Mouse (Mus musculus): ENCODE data around the gene Palm3. TPM values are rescaled to one million over a fixed set of nuclear protein-coding genes. Genes with fewer than 3 reads are reported as not detected.
A peak's percentile ranks its signal among the peaks of the same experiment; 100 is the strongest.

Palm3 gene
- total and polyA plus RNA-seq, 3 experiments, result 0.13 to 0.77 (median 0.16) TPM

DNA sequence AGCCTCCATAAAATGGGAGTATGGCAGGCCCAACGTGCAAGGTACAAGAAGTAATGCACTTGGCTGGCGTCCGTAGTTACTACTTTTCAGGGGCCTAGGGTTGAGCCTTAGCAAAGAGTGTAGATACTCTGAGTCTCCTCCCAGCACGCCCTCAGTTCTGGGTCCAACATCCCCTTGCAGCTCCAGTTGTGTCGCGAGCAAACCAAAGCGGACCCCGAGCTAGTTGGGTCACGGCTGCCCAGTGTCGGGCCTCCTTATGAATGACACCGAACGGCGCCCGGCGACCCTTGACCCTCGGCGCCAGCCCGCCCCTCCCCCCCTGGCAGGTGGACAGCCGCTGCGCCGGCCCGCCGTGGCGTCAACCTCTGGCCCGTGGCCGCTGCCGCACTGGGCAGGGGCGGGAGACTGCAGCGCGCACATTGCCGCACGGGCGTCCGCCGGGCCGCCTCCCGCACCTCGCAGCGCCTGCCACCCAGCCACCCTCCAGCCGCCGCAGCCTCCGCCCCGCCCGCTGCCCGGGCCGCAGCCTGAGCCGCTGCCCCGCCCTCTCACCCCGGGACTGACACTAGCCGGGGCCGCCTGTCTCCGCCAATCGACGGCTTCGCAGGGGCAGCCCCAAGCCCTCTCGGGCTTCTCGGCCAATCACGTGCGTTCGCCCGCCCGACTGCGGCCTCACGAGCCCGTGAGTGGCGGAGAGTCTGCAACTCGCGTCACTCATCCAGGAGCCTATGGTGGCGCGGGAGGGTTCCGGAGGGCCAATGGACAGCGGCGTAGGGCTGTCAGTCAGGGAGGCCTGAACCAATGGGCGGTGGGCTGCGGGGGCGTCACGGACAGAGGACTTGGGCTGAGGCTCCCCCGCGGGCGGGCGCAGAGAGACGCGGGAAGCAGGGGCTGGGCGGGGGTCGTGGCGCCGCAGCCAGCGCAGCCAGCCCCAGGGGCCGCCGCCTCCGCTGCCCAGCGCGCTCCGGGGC, 48.8 kb upstream of the Palm3 start, which contains the start of gene Prkaca:
Gene Prkaca, plus strand, starts transcription at position 844 of the 971 bp plus-strand sequence.
- 0 out of 2 replicates have a peak, but pooled peaks have one; percentile 51 for TF ChIP-seq NRF1 (IDR thresholded peaks at IDR 0.05; ENCODE audit: low read depth, low read length)
- no peak for TF ChIP-seq RAD21 (IDR thresholded peaks at IDR 0.05; ENCODE audit: low read depth, low read length)
- peak; percentile 48; the same call in 1 of the 2 replicates for TF ChIP-seq POLR2A (IDR thresholded peaks at IDR 0.05; ENCODE audit: low read depth, low read length)
- TF ChIP-seq HCFC1 (IDR thresholded peaks at IDR 0.05; ENCODE audit: low read depth, low read length), result peak; percentile 50; the same call in 1 of the 2 replicates
- peak; percentile 96 for TF ChIP-seq CHD2 (IDR thresholded peaks at IDR 0.05; ENCODE audit: low read length)
- 0 out of 2 replicates have a peak, but pooled peaks have one; percentile 18 for TF ChIP-seq SIN3A (IDR thresholded peaks at IDR 0.05; ENCODE audit: low read length)
- TF ChIP-seq KAT2A (IDR thresholded peaks at IDR 0.05; ENCODE audit: insufficient replicate concordance, low read length), result no peak
- no peak for TF ChIP-seq RCOR1 (conservative IDR thresholded peaks at IDR 0.05; ENCODE audit: low read depth, low read length)
- TF ChIP-seq MXI1 (IDR thresholded peaks at IDR 0.05; ENCODE audit: low read depth, low read length), result peak; percentile 56; the same call in 1 of the 2 replicates
- no peak for TF ChIP-seq MEF2A (IDR thresholded peaks at IDR 0.05; ENCODE audit: borderline replicate concordance, low read depth, low read length)
- peak; percentile 64 for TF ChIP-seq BHLHE40 (IDR thresholded peaks at IDR 0.05; ENCODE audit: low read depth, low read length)
- TF ChIP-seq NELFE (IDR thresholded peaks at IDR 0.05; ENCODE audit: low read depth, low read length), result 0 out of 2 replicates have a peak, but pooled peaks have one; percentile 10
- TF ChIP-seq ELF1 (IDR thresholded peaks at IDR 0.05; ENCODE audit: low read depth, low read length), result peak; percentile 29; the same call in 1 of the 2 replicates
- no peak for TF ChIP-seq TBP (conservative IDR thresholded peaks at IDR 0.05; ENCODE audit: low read depth, low read length)
- TF ChIP-seq MAZ (IDR thresholded peaks at IDR 0.05; ENCODE audit: low read depth, low read length), result peak; percentile 51; the same call in 1 of the 2 replicates
- TF ChIP-seq MAX (IDR thresholded peaks at IDR 0.05; ENCODE audit: low read length), result peak; percentile 89
- TF ChIP-seq ZNF384 (IDR thresholded peaks at IDR 0.05; ENCODE audit: low read depth, low read length), result no peak
- TF ChIP-seq TCF12 (IDR thresholded peaks at IDR 0.05; ENCODE audit: low read depth, low read length), result 0 out of 2 replicates have a peak, but pooled peaks have one; percentile 12
- TF ChIP-seq USF1 (IDR thresholded peaks at IDR 0.05; ENCODE audit: low read depth, low read length), result peak; percentile 54
- Histone ChIP-seq H3K36me3 (replicated peaks in 1 of 2; ENCODE audit: control insufficient read depth in 1 of 2, insufficient read depth in 1 of 2, low read length in 1 of 2) (peaks cover 20 to 40% of the 10 kb centered on the region in 2 experiments), H3K27me3 (replicated peaks) (no peaks in the 10 kb centered on the region), H3K4me3 (replicated peaks in 1 of 3; ENCODE audit: low read depth in 2 of 3, low read length in 2 of 3, poor library complexity in 1 of 3) (peak within 1 kb of the TSS; percentile 66 to 99 (median 82)), H3K9ac (ENCODE audit: insufficient read depth, low read depth) (peak within 1 kb of the TSS; percentile 72), H3K27ac (ENCODE audit: insufficient read depth, low read depth) (peak within 1 kb of the TSS; percentile 7; the same call in 1 of the 2 replicates), H3K4me2 (ENCODE audit: insufficient read depth, low read depth, poor library complexity, severe bottlenecking) (peak within 1 kb of the TSS; percentile 93), H3K4me1 (ENCODE audit: control insufficient read depth in 1 of 2, insufficient read depth in 2 of 2) (peaks cover 12 to 38% of the 10 kb centered on the region in 2 experiments), H3K79me2 (replicated peaks; ENCODE audit: control insufficient read depth, extremely low read depth, insufficient read depth, poor library complexity, severe bottlenecking) (peaks cover 4% of the 10 kb centered on the region; the same call in 1 of the 2 replicates), H3K9me3 (replicated peaks; ENCODE audit: low read length) (no peaks in the 10 kb centered on the region)
- in situ Hi-C loops (cut with MboI; ENCODE audit: low pct_ligation_motif_present, low pct_unique_long_range_greater_than_20kb, low sequenced_read_pairs) (no loop called here), dilution Hi-C loops (cut with MboI; ENCODE audit: extremely low pct_ligation_motif_present, extremely low pct_unique_long_range_greater_than_20kb, low sequenced_read_pairs) (no loop called here)
- peak; percentile 96 for DNase-seq (ENCODE audit: extremely low read depth)
